Mouse (Mus musculus) thymus, adult 2 months (tissue): ENCODE measurements around the gene Actr10.

Experiments
- CTCF ChIP-seq: fragments of 200-500 bp; IDR thresholded peaks from 2 replicates; pipeline ENCODE4 v1.5.1; 2012; ENCODE audit warnings: mild to moderate bottlenecking, control low read depth, low read length, moderate library complexity, borderline replicate concordance; ENCODE audit not compliant: control insufficient read depth, poor library complexity, insufficient read depth; ENCODE audit errors: extremely low read depth
- POLR2A ChIP-seq: fragments of 200-500 bp; IDR thresholded peaks from 2 replicates; pipeline ENCODE4 v1.6.1; 2012; ENCODE audit warnings: mild to moderate bottlenecking, low read length, control low read depth, moderate library complexity; ENCODE audit not compliant: control insufficient read depth, poor library complexity, insufficient read depth; ENCODE audit errors: extremely low read depth

DNA sequence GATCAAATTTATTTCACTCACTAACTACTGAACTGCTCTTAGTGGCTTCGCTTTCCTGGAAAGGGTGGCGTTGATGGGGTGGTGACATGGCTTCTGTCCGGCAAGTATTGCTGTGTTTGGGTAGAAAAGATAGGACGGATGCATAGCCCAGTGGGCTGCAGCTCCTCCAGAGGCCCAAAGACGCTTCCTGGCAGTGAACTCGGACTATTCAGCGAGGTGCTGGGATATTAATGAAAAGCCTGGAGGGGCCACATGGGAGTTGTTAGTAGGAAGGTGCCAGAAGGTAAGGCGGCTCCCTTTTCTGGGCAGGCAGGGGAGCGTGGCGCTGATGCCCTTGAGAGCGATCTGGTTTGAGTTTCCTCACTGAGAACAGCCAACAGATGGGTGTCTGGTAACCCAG, 30.0 kb upstream of the Actr10 start:
- TF ChIP-seq POLR2A (no peak), CTCF (no peak)
